Mouse (Mus musculus) ES-E14 (cell line): ENCODE data around the gene Micall1. TPM values are rescaled to one million over a fixed set of nuclear protein-coding genes. Genes with fewer than 3 reads are reported as not detected.

Experiments
- DNase-seq: peaks from one replicate; pipeline ENCODE4 v3.0.0-alpha.2; 2013; ENCODE audit warnings: low read depth, low spot score
- H3K27ac ChIP-seq: 2 replicates; pipeline ENCODE4 v1.5.1; 2012; ENCODE audit warnings: low read depth, mild to moderate bottlenecking, low read length, moderate library complexity, mixed read lengths; ENCODE audit not compliant: poor library complexity, insufficient read depth, severe bottlenecking
- H3K36me3 ChIP-seq: 2 replicates; pipeline ENCODE4 v1.6.1; 2012; ENCODE audit warnings: mild to moderate bottlenecking, low read length, moderate library complexity, mixed read lengths; ENCODE audit not compliant: control insufficient read depth, poor library complexity, insufficient read depth, severe bottlenecking
- H3K4me1 ChIP-seq, 2 experiments: fragments of 150-350 bp in 1 of 2; sonication (generic) in 1 of 2; 2 replicates each; pipeline ENCODE4 v1.6.1; 2012; ENCODE audit warnings: low read length in 2 of 2, mild to moderate bottlenecking in 1 of 2, mixed read lengths in 1 of 2; ENCODE audit not compliant: control insufficient read depth in 2 of 2, insufficient read depth in 2 of 2, poor library complexity in 1 of 2
- H3K4me3 ChIP-seq, 2 experiments: fragments of 150-350 bp in 1 of 2; sonication (generic) in 1 of 2; 2 replicates each; pipeline ENCODE4 v1.5.1; 2012; ENCODE audit warnings: low read length in 2 of 2, low read depth in 1 of 2, mild to moderate bottlenecking in 1 of 2, mixed read lengths in 1 of 2; ENCODE audit not compliant: insufficient read depth in 1 of 2, poor library complexity in 1 of 2, severe bottlenecking in 1 of 2
- H3K9ac ChIP-seq: 2 replicates; pipeline ENCODE4 v1.6.1; 2012; ENCODE audit warnings: low read depth, mild to moderate bottlenecking, low read length, mixed read lengths; ENCODE audit not compliant: poor library complexity, insufficient read depth, severe bottlenecking
- H3K9me3 ChIP-seq: fragments of 150-350 bp; sonication (generic); 2 replicates; pipeline ENCODE4 v1.6.1; 2012; ENCODE audit warnings: low read depth, mild to moderate bottlenecking, low read length; ENCODE audit not compliant: control insufficient read depth, insufficient read depth
- CHD2 ChIP-seq: IDR thresholded peaks from 2 replicates; pipeline ENCODE4 v1.6.1; 2014; ENCODE audit warnings: mild to moderate bottlenecking, low read depth, low read length, inconsistent platforms
- HCFC1 ChIP-seq: IDR thresholded peaks from 2 replicates; pipeline ENCODE4 v1.6.1; 2012; ENCODE audit warnings: low read length, inconsistent platforms, borderline replicate concordance; ENCODE audit not compliant: insufficient read depth
- MAFK ChIP-seq: IDR thresholded peaks from 2 replicates; pipeline ENCODE4 v1.6.1; 2014; ENCODE audit warnings: mild to moderate bottlenecking, low read depth, low read length, inconsistent platforms; ENCODE audit not compliant: insufficient read depth
- ZC3H11A ChIP-seq: IDR thresholded peaks from 2 replicates; pipeline ENCODE4 v1.6.1; 2012; ENCODE audit warnings: low read depth, mild to moderate bottlenecking, inconsistent platforms, low read length, borderline replicate concordance
- ZNF384 ChIP-seq: IDR thresholded peaks from 2 replicates; pipeline ENCODE4 v1.6.1; 2012; ENCODE audit warnings: low read depth, low read length, inconsistent platforms
- in situ Hi-C, 2 experiments: fragments of 600-800 bp; cut with MboI; formaldehyde crosslinking; loops; one replicate each; pipeline ENCODE4 v1.15.1; 2025; ENCODE audit warnings: low sequenced_read_pairs in 2 of 2, inconsistent platforms in 1 of 2; ENCODE audit not compliant: unreplicated experiment in 2 of 2
- total RNA-seq: library from RNA; depleted of rRNA; stranded (reverse); fragments of 300-350 nt; gene quantifications from 2 replicates; pipeline ENCODE4 v1.2.3, GENCODE M21; 2012

The Micall1 gene
- total RNA-seq, 1 experiment, result 7.7 TPM

DNA sequence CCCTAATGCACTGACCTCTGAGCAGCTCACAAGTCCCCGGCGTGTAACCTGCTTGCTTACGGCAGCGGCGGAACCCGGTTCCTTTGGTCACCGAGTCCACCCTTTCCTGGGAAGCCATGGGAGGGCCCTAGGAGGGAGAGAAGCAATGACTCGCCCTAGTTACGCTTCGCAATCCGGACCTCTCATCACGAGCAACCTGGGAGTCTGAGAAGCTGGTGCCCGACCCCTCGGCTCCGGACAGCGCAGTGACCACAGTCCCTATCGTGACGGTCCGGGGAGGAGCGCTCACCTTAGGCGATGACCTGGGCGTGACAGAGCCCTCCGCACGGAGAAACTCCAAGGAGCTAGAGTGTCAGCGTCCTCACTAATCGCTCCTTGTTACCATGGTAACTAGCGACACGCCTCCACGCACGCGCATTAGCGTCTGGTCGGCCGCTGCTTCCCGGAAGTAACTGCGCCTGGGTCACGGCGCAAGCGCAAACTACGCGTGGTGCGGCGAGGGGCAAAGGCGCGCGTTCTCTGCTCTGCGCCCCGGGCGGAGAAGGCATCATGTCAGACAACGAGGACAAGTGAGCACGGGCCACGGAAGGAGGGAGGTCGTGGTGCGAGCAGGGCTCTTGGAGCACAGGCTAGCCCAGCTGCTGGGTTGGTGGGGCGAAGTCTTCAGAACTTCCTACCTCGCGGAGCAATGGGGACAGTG, 32.3 kb downstream of the Micall1 start, which contains the start of the genes Polr2f and 1700088E04Rik:
Polr2f (plus strand) TSS at position 144 of the 700 bp plus-strand sequence.
1700088E04Rik (minus strand) TSS at position 388 of the 700 bp plus-strand sequence.
- in situ Hi-C loops, result no loop called here

GRCm38 (mm10) chr15:79141566-79141917, 32.8 kb downstream of the Micall1 start:
- no peak for TF ChIP-seq MAFK
- no peak for TF ChIP-seq HCFC1
- TF ChIP-seq ZNF384, result no peak
- TF ChIP-seq ZC3H11A, result no peak
- no peak for TF ChIP-seq CHD2
- DNase-seq, result no peak
- Histone ChIP-seq H3K4me1 (peaks cover 4 to 8% of the 10 kb centered on the region in 2 experiments; a peak in 3 of 4 replicates), H3K36me3 (peaks cover 23% of the 10 kb centered on the region), H3K9ac (peak overlapping the region; percentile 88), H3K4me3 (peak overlapping the region; percentile 68 to 96), H3K9me3 (no peaks in the 10 kb centered on the region), H3K27ac (peak overlapping the region; percentile 46; the same call in 1 of the 2 replicates)
- in situ Hi-C loops, result no loop called here

More for the DNA sequence above, 32.3 kb downstream of the Micall1 start, which contains the start of the genes Polr2f and 1700088E04Rik:
- peaks cover 4 to 8% of the 10 kb centered on the region in 2 experiments; a peak in 3 of 4 replicates for H3K4me1 ChIP-seq
- peak within 1 kb of the TSS; percentile 68 to 96 for H3K4me3 ChIP-seq
- peak; percentile 96 for DNase-seq
- peak within 1 kb of the TSS; percentile 46; the same call in 1 of the 2 replicates for H3K27ac ChIP-seq
- H3K9ac ChIP-seq, result peak within 1 kb of the TSS; percentile 88
- peaks cover 19% of the 10 kb centered on the region for H3K36me3 ChIP-seq
- no peak for TF ChIP-seq ZNF384
- no peak for TF ChIP-seq MAFK
- TF ChIP-seq HCFC1, result no peak
- no peak for TF ChIP-seq CHD2
- no peak for TF ChIP-seq ZC3H11A
- no peaks in the 10 kb centered on the region for H3K9me3 ChIP-seq

DNA sequence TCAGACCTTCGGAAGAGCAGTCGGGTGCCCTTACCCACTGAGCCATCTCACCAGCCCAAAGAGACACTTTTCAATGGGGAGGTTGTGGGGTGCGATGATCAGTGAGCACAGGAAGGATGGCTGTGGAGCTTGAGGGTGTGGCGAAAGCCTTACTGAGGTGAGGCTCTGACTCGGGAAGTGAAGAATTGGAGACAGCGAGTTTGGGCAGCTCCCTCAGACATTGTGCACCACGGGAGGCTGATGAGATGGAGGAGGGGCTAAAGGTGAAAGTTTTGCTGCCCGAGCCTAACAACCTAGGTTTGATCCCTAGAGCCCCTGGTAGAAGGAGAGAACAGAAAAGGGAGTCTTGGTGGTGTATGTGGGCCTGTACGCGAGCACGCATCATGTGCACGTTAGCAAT, 34.6 kb downstream of the Micall1 start:
- no peak overlapping the region for H3K27ac ChIP-seq
- peaks cover 37% of the 10 kb centered on the region for H3K36me3 ChIP-seq
- no peak overlapping the region for H3K4me3 ChIP-seq
- H3K4me1 ChIP-seq, result peaks cover 4 to 8% of the 10 kb centered on the region in 2 experiments; a peak in 3 of 4 replicates
- H3K9ac ChIP-seq, result no peak overlapping the region
- no peak for DNase-seq
- no peaks in the 10 kb centered on the region for H3K9me3 ChIP-seq
- TF ChIP-seq ZNF384, result no peak
- TF ChIP-seq MAFK, result no peak
- TF ChIP-seq CHD2, result no peak
- no peak for TF ChIP-seq HCFC1
- in situ Hi-C loops, result no loop called here

GRCm38 (mm10) chr15:79144021-79144420, 35.3 kb downstream of the Micall1 start:
- Histone ChIP-seq H3K4me3 (no peak overlapping the region), H3K36me3 (peaks cover 39% of the 10 kb centered on the region), H3K9me3 (no peaks in the 10 kb centered on the region), H3K27ac (no peak overlapping the region), H3K9ac (no peak overlapping the region), H3K4me1 (peaks cover 4 to 8% of the 10 kb centered on the region in 2 experiments; a peak in 3 of 4 replicates)
- in situ Hi-C loops, result no loop called here
- DNase-seq, result no peak
- no peak for TF ChIP-seq ZC3H11A
